Mouse (Mus musculus) E14TG2a.4 (cell line): Measurements from ENCODE around the gene Pou2f3.

Experiments
- H3K27me3 ChIP-seq: 2 replicates; pipeline ENCODE4 v1.6.1; 2014; ENCODE audit warnings: low read length, control low read depth; ENCODE audit not compliant: insufficient read depth
- H3K36me3 ChIP-seq: 2 replicates; pipeline ENCODE4 v1.6.1; 2014; ENCODE audit warnings: low read length, control low read depth; ENCODE audit not compliant: insufficient read depth
- H3K4me1 ChIP-seq: replicated peaks from 2 replicates; pipeline ENCODE4 v1.6.1; 2014; ENCODE audit warnings: low read depth, low read length, control low read depth
- H3K4me3 ChIP-seq: replicated peaks from 2 replicates; pipeline ENCODE4 v1.5.1; 2014; ENCODE audit warnings: mild to moderate bottlenecking, low read length
- H3K9me3 ChIP-seq: 2 replicates; pipeline ENCODE4 v1.6.1; 2014; ENCODE audit warnings: low read length, control low read depth
- CTCF ChIP-seq: conservative IDR thresholded peaks from 2 replicates; pipeline ENCODE4 v1.5.1; 2014; ENCODE audit warnings: low read length
- NANOG ChIP-seq: IDR thresholded peaks from 2 replicates; pipeline ENCODE4 v1.6.1; 2014; ENCODE audit warnings: borderline replicate concordance, low read length, mixed read lengths
- POU5F1 ChIP-seq: IDR thresholded peaks from 2 replicates; pipeline ENCODE4 v1.6.1; 2014; ENCODE audit warnings: low read length, borderline replicate concordance

Pou2f3 gene

DNA sequence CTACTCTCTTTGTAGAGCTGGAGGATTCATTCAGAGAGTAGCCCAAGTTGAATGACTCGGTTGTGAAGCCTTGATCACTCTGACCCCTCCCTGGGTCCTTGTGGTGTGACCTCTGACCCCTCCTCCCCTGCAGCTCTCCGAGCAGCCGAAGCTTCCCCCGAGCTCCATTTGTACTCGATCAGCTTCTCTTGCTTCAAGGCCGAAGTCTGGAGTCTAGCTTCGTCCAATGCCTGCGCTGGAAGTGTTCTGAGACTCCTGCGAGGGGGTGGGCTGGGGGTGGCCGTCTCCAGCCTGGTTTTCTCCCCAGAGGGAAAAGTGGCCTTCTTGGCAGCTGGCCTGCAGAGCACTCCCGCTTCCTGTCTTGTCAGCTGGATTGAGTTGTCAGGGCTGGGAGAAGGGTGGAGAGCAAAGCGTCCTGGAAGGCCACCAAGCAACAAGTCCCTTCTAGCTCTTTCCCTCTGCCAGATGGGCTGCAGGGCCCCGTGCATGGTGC, at the start of gene Pou2f3:
Gene Pou2f3 (minus strand): TSS at position 180 of the 493 bp plus-strand sequence.
- H3K27me3 ChIP-seq: peaks cover 27% of the 10 kb centered on the region
- H3K36me3 ChIP-seq: no peaks in the 10 kb centered on the region
- peak within 1 kb of the TSS; percentile 56 for H3K4me3 ChIP-seq
- TF ChIP-seq NANOG (peak; percentile 56), POU5F1 (no peak)
- no peaks in the 10 kb centered on the region for H3K9me3 ChIP-seq
- peaks cover 39% of the 10 kb centered on the region for H3K4me1 ChIP-seq

DNA sequence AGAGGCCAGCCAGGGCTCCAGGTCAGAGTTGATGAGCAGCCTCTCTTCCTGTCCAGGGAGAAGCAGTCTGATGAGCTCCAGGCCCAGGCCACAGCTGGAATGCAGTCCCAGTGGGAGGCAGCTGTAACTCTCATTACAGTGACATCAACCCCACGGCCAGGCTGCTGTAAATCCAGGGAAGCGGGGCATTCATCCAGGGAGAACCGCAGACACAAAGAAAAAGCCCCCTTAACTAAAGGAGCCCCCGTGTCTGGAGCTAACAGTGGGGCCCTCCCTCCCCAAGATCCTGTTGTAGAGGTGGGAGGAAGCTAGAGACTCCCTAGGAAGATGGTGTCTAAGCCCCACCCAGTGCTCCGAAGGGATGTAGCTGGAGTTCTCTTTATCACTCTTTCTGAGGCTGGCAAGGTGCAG, 43.1 kb upstream of the Pou2f3 start:
- TF ChIP-seq NANOG (no peak), POU5F1 (no peak), CTCF (no peak)
- H3K9me3 ChIP-seq: no peaks in the 10 kb centered on the region
- H3K4me1 ChIP-seq: peaks cover 47% of the 10 kb centered on the region
- no peaks in the 10 kb centered on the region for H3K36me3 ChIP-seq
- H3K4me3 ChIP-seq: no peak overlapping the region
- peaks cover 3% of the 10 kb centered on the region; the same call in 1 of the 2 replicates for H3K27me3 ChIP-seq

DNA sequence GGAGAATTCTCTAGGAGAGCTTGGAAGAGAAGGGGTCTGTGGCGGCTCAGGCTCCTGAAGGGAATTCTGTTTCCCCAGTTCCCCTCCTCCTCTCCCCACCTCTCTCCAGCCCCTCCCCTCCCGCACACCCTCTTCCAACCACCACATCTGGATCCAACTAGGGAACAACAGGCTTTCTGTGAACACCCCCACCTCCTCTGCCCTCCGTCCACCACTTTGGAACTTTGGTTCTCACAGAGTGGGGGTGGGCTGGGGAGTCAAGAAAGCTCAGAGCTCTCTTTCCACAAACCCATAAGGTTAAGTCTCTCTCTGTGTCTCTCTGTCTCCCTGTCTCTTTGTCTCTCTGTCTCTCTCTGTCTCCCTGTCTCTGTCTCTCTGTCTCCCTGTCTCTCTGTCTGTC, 42.6 kb upstream of the Pou2f3 start:
- no peaks in the 10 kb centered on the region for H3K9me3 ChIP-seq
- H3K27me3 ChIP-seq: peaks cover 3% of the 10 kb centered on the region; the same call in 1 of the 2 replicates
- no peaks in the 10 kb centered on the region for H3K36me3 ChIP-seq
- peaks cover 47% of the 10 kb centered on the region for H3K4me1 ChIP-seq
- no peak overlapping the region for H3K4me3 ChIP-seq
- TF ChIP-seq NANOG: no peak

DNA sequence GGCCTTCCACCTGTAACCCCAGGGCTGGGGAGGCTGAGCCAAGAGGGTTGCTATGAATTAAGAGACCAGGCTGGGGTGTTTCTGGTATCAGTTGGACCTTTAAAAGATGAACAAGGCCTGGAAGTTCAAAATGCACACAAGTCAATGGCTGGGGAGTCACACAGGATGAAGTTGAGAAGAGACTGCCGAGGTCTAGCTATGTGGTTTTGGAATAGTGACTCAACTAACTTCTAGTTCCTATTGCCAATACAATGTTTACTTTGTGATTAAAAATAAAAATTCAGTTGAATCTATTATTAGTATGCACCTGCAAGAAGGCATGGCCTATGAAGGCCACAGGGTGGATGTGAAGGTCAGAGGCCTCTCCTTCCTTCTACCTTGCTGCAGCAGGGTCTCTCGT, 41.6 kb upstream of the Pou2f3 start:
- H3K36me3 ChIP-seq: no peaks in the 10 kb centered on the region
- H3K27me3 ChIP-seq: peaks cover 3% of the 10 kb centered on the region; the same call in 1 of the 2 replicates
- H3K9me3 ChIP-seq: no peaks in the 10 kb centered on the region
- no peak overlapping the region for H3K4me3 ChIP-seq
- no peak for TF ChIP-seq POU5F1
- no peak for TF ChIP-seq NANOG
- no peak for TF ChIP-seq CTCF
- peaks cover 41% of the 10 kb centered on the region for H3K4me1 ChIP-seq

DNA sequence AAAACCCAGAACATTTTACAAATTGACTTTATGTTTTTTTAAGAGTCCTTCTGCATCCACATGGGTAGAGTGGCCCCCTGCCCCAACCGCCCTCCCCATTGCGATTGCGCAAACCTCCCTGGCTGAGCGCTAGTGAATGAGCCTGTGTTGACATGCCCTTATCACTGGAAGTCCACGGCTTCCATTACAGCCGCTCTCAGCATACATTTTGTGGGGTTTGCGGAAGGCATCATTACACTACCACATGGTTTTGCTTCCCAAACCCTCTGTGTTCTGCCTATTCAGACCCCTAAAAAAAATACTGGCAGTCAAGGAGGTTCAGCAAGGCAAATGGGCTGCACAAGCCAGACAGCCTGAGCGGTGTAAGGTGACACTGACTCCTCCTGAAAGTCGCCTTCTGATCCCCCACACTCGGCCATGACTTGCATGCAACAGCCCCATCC, 36.6 kb upstream of the Pou2f3 start:
- peaks cover 35% of the 10 kb centered on the region for H3K27me3 ChIP-seq
- TF ChIP-seq NANOG: no peak
- TF ChIP-seq POU5F1: no peak
- TF ChIP-seq CTCF: no peak
- H3K9me3 ChIP-seq: no peaks in the 10 kb centered on the region
- H3K36me3 ChIP-seq: no peaks in the 10 kb centered on the region
- no peak overlapping the region for H3K4me3 ChIP-seq
- H3K4me1 ChIP-seq: peaks cover 38% of the 10 kb centered on the region

DNA sequence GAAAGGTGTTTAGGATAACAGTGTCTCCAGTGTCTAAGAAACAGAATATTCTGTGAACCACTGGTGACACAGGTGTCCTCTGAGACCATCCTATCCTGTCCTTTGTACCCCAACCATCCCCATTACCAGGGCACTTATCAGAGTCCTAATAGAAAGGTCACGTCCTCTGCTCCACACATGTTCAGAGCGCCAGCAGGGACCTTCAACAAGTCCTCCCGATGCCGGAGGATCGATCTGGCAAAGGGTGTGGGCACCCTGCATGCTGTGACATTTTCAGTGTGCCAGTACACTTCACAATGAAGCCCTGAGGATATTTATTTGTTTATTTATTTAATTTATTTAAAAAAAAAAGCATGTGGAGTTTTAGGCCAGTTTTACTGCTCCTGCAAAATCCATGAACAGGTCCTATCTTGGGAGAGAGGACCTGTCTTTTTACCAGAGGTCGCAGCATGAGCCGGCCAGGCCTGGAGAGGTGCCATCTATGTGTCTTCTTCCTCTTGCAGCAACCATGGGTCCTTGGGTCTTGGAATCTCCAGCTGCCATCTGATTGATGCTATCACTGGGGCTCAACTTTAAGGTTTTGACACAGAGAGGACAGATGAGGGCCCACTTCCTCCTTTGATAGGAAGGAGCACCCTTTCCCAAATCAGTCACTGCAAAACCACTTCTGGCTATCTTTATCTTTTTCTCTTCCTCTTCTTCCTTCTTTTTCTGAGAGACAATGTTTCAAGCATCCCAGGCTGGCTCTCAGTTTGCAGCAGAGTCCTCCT, 35.8 kb upstream of the Pou2f3 start:
- no peaks in the 10 kb centered on the region for H3K9me3 ChIP-seq
- no peaks in the 10 kb centered on the region for H3K36me3 ChIP-seq
- TF ChIP-seq NANOG: no peak
- no peak for TF ChIP-seq CTCF
- TF ChIP-seq POU5F1: no peak
- peaks cover 40% of the 10 kb centered on the region for H3K27me3 ChIP-seq
- peaks cover 38% of the 10 kb centered on the region for H3K4me1 ChIP-seq
- no peak overlapping the region for H3K4me3 ChIP-seq

DNA sequence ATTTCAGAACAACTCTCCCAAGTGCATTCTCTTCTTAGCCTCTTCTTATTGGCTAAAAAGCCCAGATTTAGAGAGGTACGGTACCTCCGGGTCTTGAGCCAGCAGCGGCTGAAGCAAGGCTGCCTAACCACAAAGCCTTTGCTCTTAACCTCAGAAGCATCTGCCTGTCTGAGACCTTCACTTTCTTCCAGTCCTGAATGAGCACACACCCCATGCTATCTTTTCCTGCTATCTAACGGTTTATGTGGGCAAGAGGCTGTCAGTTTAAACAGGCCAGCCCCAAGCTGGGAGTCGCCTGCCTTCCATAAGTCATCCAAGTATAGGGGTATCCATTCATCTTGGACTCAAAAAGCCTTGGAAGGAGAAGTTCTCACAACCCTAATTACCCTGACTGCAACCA, 32.3 kb upstream of the Pou2f3 start:
- no peaks in the 10 kb centered on the region for H3K36me3 ChIP-seq
- H3K9me3 ChIP-seq: no peaks in the 10 kb centered on the region
- H3K4me1 ChIP-seq: peaks cover 45% of the 10 kb centered on the region
- H3K4me3 ChIP-seq: no peak overlapping the region
- peaks cover 72% of the 10 kb centered on the region for H3K27me3 ChIP-seq
- TF ChIP-seq CTCF: no peak
- TF ChIP-seq POU5F1: no peak
- no peak for TF ChIP-seq NANOG

DNA sequence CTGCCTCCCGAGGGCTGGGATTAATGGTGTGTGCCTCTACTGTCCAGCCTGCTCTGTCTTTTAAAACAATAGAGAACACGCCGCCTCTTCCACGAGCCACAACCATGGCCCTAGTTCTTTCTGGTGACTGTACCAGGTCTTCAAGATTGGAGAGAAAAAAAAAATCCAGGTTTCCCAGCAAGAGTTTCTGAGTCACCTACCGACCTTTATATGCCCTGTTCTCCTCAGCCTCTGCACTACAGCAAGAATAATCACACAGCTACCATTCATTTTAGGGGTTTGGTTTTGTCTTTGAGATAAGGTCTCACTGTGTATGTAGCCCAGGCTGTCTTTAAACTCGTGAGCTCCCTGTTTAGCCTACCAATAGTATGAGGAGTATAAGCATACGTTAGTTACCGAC, 31.8 kb upstream of the Pou2f3 start:
- peaks cover 49% of the 10 kb centered on the region for H3K4me1 ChIP-seq
- no peaks in the 10 kb centered on the region for H3K9me3 ChIP-seq
- no peaks in the 10 kb centered on the region for H3K36me3 ChIP-seq
- H3K27me3 ChIP-seq: peaks cover 77% of the 10 kb centered on the region
- TF ChIP-seq CTCF (no peak), POU5F1 (no peak), NANOG (no peak)
- no peak overlapping the region for H3K4me3 ChIP-seq
